Mouse (Mus musculus): ENCODE measurements around the gene Cryba4. TPM values are rescaled to one million over a fixed set of nuclear protein-coding genes. Genes with fewer than 3 reads are reported as not detected.

Cryba4 gene
- total RNA-seq, 2 experiments from 2014 or later = 0.61 TPM; not detected in 1

DNA sequence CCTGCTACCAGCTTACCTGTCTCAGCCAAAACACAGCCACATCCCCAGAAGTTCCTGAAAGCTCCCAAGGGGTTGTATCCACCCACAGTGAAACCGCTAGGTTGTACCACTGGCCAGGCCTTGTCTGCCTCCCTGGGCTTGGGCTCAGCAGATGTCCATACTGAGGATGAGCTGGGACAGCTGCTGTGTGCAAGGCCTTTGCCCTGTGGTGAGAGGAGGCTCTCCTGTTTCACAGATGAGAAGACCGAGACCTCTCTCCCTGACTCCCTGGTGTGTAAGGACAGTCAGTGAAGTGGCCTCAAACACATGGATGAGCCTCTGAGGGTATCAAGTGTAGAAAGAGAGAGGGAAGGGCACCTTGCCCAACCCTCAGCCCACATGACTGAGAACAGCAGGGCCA is 35.3 kb upstream of the Cryba4 start:
- intact Hi-C loops (cut with DNase I) = no loop called here
- no peak for DNase-seq

DNA sequence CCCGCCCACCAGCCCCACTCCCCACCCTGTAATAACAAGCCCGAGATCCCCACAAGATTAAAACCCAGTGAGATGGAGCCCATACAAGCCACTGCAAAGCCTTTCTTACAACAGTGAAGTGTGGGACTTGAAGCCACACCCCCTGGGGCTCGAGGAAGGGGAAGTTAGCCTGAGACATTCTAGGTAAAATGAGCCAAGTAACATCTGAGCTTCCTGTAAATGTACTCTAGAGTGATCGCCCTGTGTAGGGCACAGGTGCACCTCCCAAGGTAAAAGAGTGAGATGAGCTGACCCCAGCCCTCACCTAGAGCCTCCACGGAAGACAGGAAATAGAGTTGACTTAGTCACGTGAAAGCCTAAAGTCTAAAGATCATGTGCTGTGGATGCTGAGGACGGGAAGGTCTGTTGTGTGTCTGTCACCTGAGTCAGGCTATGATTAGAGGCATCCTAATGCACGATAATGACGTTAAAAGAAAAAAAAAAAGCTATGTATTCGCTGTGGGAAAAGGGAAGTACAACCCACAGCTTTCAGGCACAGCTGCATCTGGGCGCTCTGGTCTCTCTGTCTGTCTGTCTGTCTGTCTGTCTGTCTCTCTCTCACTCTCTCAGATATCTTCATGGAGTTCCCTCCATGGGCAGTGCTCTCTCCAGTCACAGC is 34.8 kb upstream of the Cryba4 start:
- no peak for DNase-seq
- intact Hi-C loops (cut with DNase I) = no loop called here

GRCm38 (mm10) chr5:112286608-112286983 is 34.3 kb upstream of the Cryba4 start:
- DNase-seq = no peak
- intact Hi-C loops (cut with DNase I) = no loop called here

DNA sequence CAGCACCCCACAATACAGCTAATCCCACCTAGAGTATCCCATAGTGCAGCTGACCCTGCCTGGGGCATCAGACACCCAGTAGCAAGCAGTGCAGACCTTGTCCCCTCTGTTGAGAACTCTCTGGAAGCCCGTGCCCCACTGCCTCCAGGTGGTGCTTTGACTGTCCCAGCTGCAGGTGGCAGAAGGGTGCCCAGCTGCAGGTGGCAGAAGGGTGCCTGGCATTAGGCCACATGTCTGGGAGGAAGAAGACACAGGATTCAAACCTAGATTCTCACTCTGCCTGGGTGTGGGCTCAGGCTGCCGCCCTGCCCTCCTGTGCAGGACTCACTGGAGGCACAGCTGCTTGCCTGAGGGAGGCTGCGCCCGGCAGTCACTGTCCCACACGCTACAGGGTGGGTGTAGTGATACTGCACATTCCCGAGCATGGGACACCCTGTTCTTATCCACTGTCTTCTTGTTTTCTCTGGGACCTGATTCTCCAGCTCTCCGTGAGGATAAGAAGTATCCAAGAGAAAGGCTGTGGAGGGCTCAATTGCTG is 33.3 kb upstream of the Cryba4 start:
- no peak for DNase-seq
- intact Hi-C loops (cut with DNase I) = no loop called here

DNA sequence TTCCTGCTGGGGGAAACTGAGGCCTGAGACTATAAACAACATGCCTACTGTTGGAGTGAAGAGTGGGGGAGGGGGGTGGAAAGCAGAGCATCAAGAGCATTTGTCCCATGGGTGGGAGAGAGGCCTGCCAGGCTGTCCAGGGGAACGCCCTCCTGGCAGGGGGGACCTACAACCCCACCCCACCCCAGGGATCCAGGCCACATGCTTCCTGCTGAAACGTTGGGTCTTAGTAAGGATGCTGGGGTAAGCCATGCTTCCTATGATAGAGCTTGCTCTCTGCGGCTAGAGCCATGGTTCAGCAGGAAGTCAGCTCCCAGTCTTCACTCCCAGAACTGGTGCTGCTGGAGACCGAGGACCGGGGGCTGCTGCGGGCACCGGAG is 31.9 kb upstream of the Cryba4 start:
- intact Hi-C loops (cut with DNase I) = no loop called here
- no peak for DNase-seq

GRCm38 (mm10) chr5:112283543-112284202 is 31.4 kb upstream of the Cryba4 start:
- intact Hi-C loops (cut with DNase I) = no loop called here
- no peak for DNase-seq

DNA sequence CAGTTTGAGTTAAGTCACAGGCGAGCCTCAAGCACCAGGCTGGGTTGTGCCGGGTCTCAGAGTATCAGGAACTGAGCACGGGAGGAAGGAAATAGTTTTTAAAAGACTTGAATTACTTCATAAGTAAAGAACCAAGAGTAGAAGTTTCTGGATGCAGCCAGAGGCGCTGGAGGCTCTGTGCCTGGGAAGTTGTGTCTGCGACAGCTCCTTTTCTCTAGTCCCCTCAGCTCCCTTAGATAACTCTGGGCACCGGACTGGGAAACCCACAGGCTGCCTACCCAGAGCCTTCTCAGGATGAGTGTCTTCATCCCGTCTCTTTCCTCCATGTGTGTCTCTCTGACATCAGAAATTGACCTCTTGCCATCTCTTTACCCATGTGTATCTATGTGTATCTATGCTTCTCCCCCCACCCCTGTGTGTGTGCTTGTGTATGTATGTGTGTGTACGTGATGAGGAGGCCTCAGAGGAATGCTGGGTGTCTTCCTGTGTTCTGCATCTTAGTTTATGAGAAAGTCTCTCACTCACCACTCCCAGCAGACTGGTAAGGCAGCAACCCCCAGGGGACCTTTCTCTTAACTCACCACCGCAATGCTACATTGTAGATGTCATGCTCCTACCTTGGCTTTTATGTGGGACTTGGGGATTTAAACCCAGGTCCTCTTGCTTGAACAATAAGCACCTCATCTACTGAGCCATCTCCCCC is 30.6 kb upstream of the Cryba4 start:
- intact Hi-C loops (cut with DNase I) = no loop called here
- no peak for DNase-seq

DNA sequence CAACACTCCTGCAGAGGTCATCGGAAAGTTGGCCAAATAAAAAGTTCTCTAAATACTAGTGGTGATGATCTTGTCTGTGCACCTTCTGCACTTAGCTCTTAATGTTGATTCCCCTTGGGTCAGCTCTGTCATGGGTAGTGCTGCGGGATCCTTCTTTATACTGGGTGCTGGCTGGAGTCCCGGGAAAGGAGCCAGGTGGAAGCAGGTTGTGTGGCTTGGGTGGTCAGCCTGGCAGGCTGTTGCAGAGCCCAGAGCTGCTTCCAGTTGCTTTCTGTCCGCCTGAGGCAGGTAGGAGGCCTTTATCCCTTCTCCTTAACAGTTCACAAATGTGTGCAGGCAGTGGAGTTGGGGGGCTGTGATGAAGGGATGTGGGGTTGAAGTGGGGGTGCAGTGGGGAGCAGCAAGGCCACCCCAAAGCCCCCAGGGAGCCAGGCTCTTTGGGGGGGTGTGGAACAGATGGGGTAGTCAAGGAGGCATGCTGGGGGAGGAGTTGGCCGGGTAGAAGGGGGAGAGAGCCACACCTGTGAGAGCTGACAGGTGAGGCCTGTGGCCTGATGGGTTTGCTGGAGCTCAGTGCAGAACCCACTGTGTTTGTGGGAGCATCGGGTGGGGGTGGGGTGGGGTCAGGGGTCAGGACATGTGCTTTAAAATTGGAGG is 29.9 kb upstream of the Cryba4 start:
- no peak for DNase-seq
- intact Hi-C loops (cut with DNase I) = no loop called here

- DNase-seq = no peak
- intact Hi-C loops (cut with DNase I) = no loop called here
Measured at GRCm38 (mm10) chr5:112281676-112282075, 29.4 kb upstream of the Cryba4 start.

DNA sequence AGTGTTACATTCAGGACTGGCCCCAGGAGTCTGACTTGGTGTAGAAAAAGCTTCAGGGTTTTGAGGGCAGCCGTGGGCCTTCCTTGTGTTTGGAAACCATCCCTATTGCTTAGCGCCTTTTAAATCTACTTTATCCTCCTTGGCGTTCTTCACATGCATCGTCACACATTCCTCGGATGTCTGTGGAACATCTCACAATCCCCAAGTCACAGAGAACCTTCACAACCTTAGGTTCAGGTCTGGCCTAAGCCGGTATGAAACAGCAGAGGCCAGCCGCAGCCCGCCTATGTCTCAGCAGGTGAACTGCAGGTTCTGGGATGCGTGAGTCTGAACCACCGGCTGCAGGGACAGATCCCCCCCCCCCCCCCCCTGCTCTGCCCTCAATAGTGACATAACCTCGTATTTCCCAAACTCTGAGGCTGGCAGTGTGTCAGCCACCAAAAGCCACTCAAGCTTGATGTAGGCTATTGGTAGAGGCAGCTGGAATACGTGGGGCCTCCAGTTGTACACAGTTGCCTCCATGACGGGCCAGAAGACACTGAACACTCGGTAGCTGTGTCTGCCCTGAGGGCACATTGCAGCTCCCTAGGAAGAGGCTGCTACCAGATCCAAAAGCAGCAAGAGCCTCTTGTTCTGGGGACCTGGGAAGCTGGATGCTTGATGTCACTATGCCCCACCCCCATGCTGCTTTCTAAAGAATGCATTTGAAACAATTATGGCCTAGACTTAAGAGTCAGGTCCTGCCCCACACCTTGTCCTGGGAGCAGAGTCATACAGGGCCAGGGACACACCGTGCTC is 28.7 kb upstream of the Cryba4 start:
- intact Hi-C loops (cut with DNase I) = no loop called here
- DNase-seq = no peak

DNA sequence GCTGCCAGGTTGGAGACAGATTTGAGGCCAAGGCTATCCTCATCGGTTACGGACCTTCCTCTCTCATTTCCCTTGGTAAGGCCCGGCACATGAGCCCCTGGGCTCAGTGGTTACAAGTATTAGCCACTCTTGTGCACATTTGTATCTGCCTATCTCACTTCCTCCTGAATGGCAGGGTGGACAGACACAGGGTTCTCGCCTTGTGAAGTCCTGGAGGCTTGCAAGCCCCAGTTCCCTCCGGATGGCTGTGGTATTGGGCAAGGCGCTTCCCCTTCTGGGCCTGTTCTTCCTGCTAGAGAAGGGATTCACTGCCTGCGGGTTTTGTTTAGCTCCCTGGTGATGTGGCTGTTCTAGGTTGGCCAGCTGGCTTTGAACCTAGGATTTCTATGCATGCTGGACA is 27.8 kb upstream of the Cryba4 start:
- no peak for DNase-seq
- intact Hi-C loops (cut with DNase I) = no loop called here

- peak; percentile 48 to 53 for DNase-seq
- intact Hi-C loops (cut with DNase I) = loop anchor here (5.0 kb wide), 3 partner anchors 37 to 63 kb away; partner anchors contain the start of genes Hps4, Srrd and Tfip11
Measured at GRCm38 (mm10) chr5:112279181-112280021, 27.1 kb upstream of the Cryba4 start.

GRCm38 (mm10) chr5:112277906-112278470 is 25.7 kb upstream of the Cryba4 start:
- DNase-seq = no peak
- intact Hi-C loops (cut with DNase I) = loop anchor here (5.0 kb wide), 3 partner anchors 36 to 64 kb away; partner anchors contain the start of genes Hps4, Srrd and Tfip11

DNA sequence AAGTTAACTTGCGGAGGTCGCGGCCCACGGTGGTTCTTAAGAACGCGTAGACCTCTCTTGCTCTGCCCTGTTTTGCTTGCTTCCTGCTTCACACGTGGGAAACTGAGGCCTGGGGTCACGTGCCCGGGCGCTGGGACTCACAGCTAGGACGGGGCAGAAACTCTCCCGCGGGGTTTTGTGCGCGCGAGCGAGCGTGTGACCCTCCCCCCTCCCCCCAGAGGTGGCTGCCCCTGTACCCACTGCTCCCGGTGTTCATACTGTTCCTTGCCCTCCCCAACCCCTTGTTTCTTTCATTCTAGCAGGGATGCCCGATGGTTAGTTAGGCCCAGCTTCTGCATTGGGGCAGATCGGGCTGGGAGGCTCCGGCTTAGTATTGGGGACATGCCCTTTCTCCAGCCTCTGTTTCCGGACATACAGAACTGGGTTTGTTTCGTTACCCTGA is 24.6 kb upstream of the Cryba4 start:
- intact Hi-C loops (cut with DNase I) = loop anchor here (5.0 kb wide), 3 partner anchors 35 to 65 kb away; partner anchors contain the start of genes Hps4, Srrd and Tfip11
- DNase-seq = no peak

- intact Hi-C loops (cut with DNase I) = loop anchor here (5.0 kb wide), 3 partner anchors 34 to 66 kb away; partner anchors contain the start of genes Hps4, Srrd and Tfip11
Measured at GRCm38 (mm10) chr5:112276267-112276873, 24.1 kb upstream of the Cryba4 start, which contains the start of gene Tpst2. Tpst2 (plus strand) TSS chr5:112276691.

DNA sequence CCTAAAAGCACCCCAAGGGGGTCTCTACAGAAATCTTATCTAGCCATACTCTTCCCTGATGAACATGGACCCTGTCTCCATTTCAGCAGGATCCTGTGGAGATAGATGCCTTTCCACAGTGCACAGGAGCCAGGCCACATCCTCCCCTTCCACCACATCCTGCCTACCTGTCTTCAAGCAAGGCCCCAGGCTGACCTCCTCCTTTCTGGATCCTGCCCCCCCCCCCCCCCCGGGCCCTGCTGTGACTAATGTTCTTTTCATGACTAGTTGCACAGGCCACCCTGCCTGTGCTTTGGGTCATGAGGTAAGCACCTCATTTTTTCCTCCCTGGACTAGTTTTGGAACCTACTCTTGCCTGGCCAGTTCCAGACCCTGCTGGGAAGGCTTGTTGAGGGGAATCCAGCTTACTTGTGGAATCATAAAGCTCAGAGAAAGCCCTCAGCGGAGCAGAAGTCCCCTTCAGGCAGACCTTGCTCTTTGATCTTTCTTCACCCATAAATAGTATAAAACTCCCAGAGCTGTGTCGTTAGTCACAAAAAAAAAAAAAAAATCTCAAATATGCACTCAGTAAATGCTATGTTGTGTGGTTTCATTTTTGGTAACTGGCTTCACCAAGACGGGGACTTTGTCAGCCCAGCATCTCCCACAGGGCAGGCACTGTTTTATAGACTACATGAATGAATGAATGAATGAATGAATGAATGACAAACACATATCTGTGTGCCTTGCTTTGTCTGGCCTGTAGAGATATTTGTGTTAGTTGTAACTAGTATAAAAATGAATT is 22.9 kb upstream of the Cryba4 start:
- DNase-seq = no peak
- intact Hi-C loops (cut with DNase I) = loop anchor here (5.0 kb wide), 3 partner anchors 33 to 67 kb away; partner anchors contain the start of genes Hps4, Srrd and Tfip11

More at GRCm38 (mm10) chr5:112276267-112276873, 24.1 kb upstream of the Cryba4 start, which contains the start of gene Tpst2:
- DNase-seq = peak; percentile 99 to 100

Data from gastrocnemius, postnatal 36 days (tissue).